Mouse (Mus musculus) heart, postnatal 0 days (tissue): Measurements from ENCODE around the gene Morn3.

Source experiments
- CTCF ChIP-seq: IDR thresholded peaks from 2 replicates; pipeline ENCODE4 v1.5.1; 2016; ENCODE audit warnings: antibody characterized with exemption, control low read depth, low read depth
- EP300 ChIP-seq: IDR thresholded peaks from 2 replicates; pipeline ENCODE4 v1.6.1; 2016; ENCODE audit warnings: antibody characterized with exemption, low read depth

DNA sequence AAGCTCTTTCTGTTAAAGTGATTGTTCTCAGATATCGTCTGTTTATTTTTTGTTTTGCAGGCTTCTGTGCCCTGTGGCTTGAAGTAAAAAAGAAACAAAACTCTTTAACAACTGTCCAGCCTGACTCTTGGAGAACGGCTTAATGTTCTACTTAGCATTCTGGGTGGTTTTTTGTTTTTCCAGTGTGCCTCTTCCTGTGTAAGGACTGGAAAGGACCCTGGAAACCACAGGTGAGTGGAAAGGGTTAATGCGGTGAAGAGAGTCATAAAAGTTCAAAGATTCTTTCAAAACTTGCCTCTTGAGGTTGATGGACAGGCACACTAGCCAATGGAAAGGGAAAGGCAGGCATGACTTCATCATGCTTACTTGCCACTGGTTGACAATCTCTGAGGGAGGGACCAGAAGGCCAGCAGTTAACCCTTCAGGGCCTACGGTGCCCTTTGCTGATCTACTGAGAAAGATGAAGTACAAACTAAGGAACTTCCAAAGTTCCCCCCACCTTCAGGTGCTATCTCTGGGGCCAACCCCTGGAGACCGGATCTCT lies 52.4 kb downstream of the Morn3 start:
- TF ChIP-seq CTCF (no peak), EP300 (no peak)
